Mouse (Mus musculus) ovary, postnatal 10 days (tissue): ENCODE measurements around the gene Ccdc88b.
A peak's percentile ranks its signal among the peaks of the same experiment; 100 is the strongest.

ENCODE experiments used
- DNase-seq: peaks from one replicate; pipeline ENCODE4 v3.0.0; 2022; ENCODE audit warnings: low spot score

Ccdc88b gene

GRCm38 (mm10) chr19:6857391-6858005, 513 bp downstream of the Ccdc88b start:
- no peak for DNase-seq

GRCm38 (mm10) chr19:6857003-6857360, 1.0 kb downstream of the Ccdc88b start:
- no peak for DNase-seq

GRCm38 (mm10) chr19:6856281-6857002, 1.6 kb downstream of the Ccdc88b start:
- DNase-seq, result no peak

- no peak for DNase-seq
Observed at GRCm38 (mm10) chr19:6855225-6856031, 2.6 kb downstream of the Ccdc88b start.

GRCm38 (mm10) chr19:6854658-6855057, 3.4 kb downstream of the Ccdc88b start:
- no peak for DNase-seq

GRCm38 (mm10) chr19:6853903-6854302, 4.1 kb downstream of the Ccdc88b start:
- DNase-seq, result no peak

GRCm38 (mm10) chr19:6852393-6853305, 5.4 kb downstream of the Ccdc88b start:
- DNase-seq, result no peak

GRCm38 (mm10) chr19:6851497-6851896, 6.5 kb downstream of the Ccdc88b start:
- no peak for DNase-seq

- no peak for DNase-seq
Observed at GRCm38 (mm10) chr19:6849506-6850068, 8.4 kb downstream of the Ccdc88b start.

GRCm38 (mm10) chr19:6847841-6848517, 10.0 kb downstream of the Ccdc88b start:
- DNase-seq, result no peak

- no peak for DNase-seq
Observed at GRCm38 (mm10) chr19:6846050-6846449, 12.0 kb downstream of the Ccdc88b start.

GRCm38 (mm10) chr19:6842353-6842752, 15.7 kb downstream of the Ccdc88b start:
- no peak for DNase-seq

- DNase-seq, result no peak
Observed at GRCm38 (mm10) chr19:6841292-6841597, 16.8 kb downstream of the Ccdc88b start.

- peak; percentile 49 for DNase-seq
Observed at GRCm38 (mm10) chr19:6840475-6841291, 17.3 kb downstream of the Ccdc88b start, which contains the start of gene Rps6ka4. Gene Rps6ka4, minus strand, starts transcription at chr19:6840636.

- no peak for DNase-seq
Observed at GRCm38 (mm10) chr19:6839615-6840474, 18.2 kb downstream of the Ccdc88b start.

- no peak for DNase-seq
Observed at GRCm38 (mm10) chr19:6832363-6832762, 25.6 kb downstream of the Ccdc88b start.

GRCm38 (mm10) chr19:6831331-6831730, 26.7 kb downstream of the Ccdc88b start:
- no peak for DNase-seq

- DNase-seq, result no peak
Observed at GRCm38 (mm10) chr19:6830556-6831316, 27.3 kb downstream of the Ccdc88b start.
